Mouse (Mus musculus) CH12.LX (cell line): Measurements from ENCODE around the gene Spsb2.
"Not testable (repeated sequence)": the region's sequence is repeated elsewhere in the genome, so short reads cannot be mapped to it uniquely, and the experiment has no call there.

Source experiments
- CTCF ChIP-seq, 2 experiments: IDR thresholded peaks in 1 of 2; conservative IDR thresholded peaks in 1 of 2; 2 replicates each; pipeline ENCODE4 v1.5.1; 2011 to 2012; ENCODE audit warnings: low read depth in 2 of 2, low read length in 2 of 2, improper control_type of control experiment in 1 of 2, inconsistent platforms in 1 of 2, mild to moderate bottlenecking in 1 of 2, moderate library complexity in 1 of 2
- EP300 ChIP-seq: IDR thresholded peaks from 2 replicates; pipeline ENCODE4 v1.6.1; 2011; ENCODE audit warnings: low read length, improper control_type of control experiment
- KAT2A ChIP-seq: IDR thresholded peaks from 2 replicates; pipeline ENCODE4 v1.6.1; 2012; ENCODE audit warnings: low read length, improper control_type of control experiment, inconsistent platforms; ENCODE audit not compliant: insufficient replicate concordance
- MAX ChIP-seq: IDR thresholded peaks from 2 replicates; pipeline ENCODE4 v1.6.1; 2011; ENCODE audit warnings: low read length, improper control_type of control experiment
- MEF2A ChIP-seq: IDR thresholded peaks from 2 replicates; pipeline ENCODE4 v1.6.1; 2014; ENCODE audit warnings: low read depth, mild to moderate bottlenecking, inconsistent platforms, low read length, improper control_type of control experiment, borderline replicate concordance
- POLR2A ChIP-seq: IDR thresholded peaks from 2 replicates; pipeline ENCODE4 v1.6.1; 2011; ENCODE audit warnings: low read depth, mild to moderate bottlenecking, improper control_type of control experiment, low read length
- POLR2AphosphoS2 ChIP-seq: IDR thresholded peaks from 2 replicates; pipeline ENCODE4 v1.6.1; 2011; ENCODE audit warnings: low read depth, low read length, improper control_type of control experiment
- SIN3A ChIP-seq: IDR thresholded peaks from 2 replicates; pipeline ENCODE4 v1.6.1; 2012; ENCODE audit warnings: low read length, improper control_type of control experiment, inconsistent platforms
- TCF12 ChIP-seq: IDR thresholded peaks from 2 replicates; pipeline ENCODE4 v1.6.1; 2014; ENCODE audit warnings: low read depth, mild to moderate bottlenecking, inconsistent platforms, low read length, improper control_type of control experiment
- UBTF ChIP-seq: IDR thresholded peaks from 2 replicates; pipeline ENCODE4 v1.6.1; 2012; ENCODE audit warnings: low read depth, mild to moderate bottlenecking, inconsistent platforms, low read length, improper control_type of control experiment, moderate library complexity

- not testable (repeated sequence) for TF ChIP-seq CTCF (conservative IDR thresholded peaks at IDR 0.05 in 1 of 2, IDR thresholded peaks at IDR 0.05 in 1 of 2; ENCODE audit: low read depth in 2 of 2, low read length in 2 of 2); KAT2A; SIN3A; MAX; EP300; POLR2AphosphoS2; UBTF; POLR2A; MEF2A
- 0 out of 2 replicates have a peak, but pooled peaks have one; percentile 18 for TF ChIP-seq TCF12
These were observed 6.1 kb upstream of the Spsb2 start for GRCm38 (mm10) chr6:124802400-124802799.
